ENCODE assay signal across 9 mouse cellular contexts in the genomic region with DNA sequence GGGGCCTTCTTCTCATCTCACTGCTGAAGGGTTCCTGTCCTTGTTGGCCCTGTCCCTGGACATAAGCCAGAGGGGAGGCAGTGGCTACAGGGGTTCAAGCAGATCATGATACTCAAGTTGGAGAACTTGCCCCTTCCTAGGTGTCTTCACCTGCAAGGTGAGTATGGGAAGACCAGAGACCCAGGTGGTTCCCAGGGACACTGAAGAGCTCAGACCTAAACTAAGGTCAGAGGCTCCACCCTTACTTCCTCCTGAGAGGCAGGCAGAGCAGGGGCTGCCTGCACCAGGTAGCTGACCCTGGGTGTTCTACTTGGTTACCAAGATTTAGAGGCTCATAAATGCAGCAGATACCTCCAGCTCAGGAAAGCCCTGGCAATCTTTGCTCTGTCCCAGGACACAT. TPM values are rescaled to one million over a fixed set of nuclear protein-coding genes. Genes with fewer than 3 reads are reported as not detected.
DNase-seq lines count a peak whose midpoint lies in the region; ATAC-seq and TF ChIP-seq lines count a peak whose summit lies in the region.
"Had no signal": no experiment of that assay in that cellular context is flagged by ENCODE, and none has a peak within 500 bp of the region (broad histone marks: within the 10 kb centered on the region; RNA-seq: fewer than 3 reads in every experiment).

No protein-coding gene starts in this region.

- H3K4me2 ChIP-seq in heart, embryonic 16.5 days (ENCODE audit: low read depth, low read length): peak overlapping the region; percentile 35; the same call in 1 of the 2 replicates
- peak overlapping the region; percentile 74 for H3K4me2 ChIP-seq in intestine, embryonic 15.5 days (replicated peaks)
- no peak overlapping the region for H3K4me2 ChIP-seq in stomach, embryonic 16.5 days (ENCODE audit: low read depth, low read length)

- H3K4me3 ChIP-seq in heart, embryonic 16.5 days (ENCODE audit: low read length): peak overlapping the region; percentile 19; the same call in 1 of the 2 replicates
- H3K4me3 ChIP-seq in spleen, adult 2 months (ENCODE audit: extremely low read depth, insufficient read depth, insufficient read length): peak overlapping the region; percentile 57
- no peak overlapping the region for H3K4me3 ChIP-seq in intestine, embryonic 15.5 days (replicated peaks)
- H3K4me3 ChIP-seq in stomach, embryonic 16.5 days (replicated peaks; ENCODE audit: low read length): no peak overlapping the region

- peaks cover 49% of the 10 kb centered on the region for H3K36me3 ChIP-seq in heart, embryonic 16.5 days (ENCODE audit: control insufficient read depth, insufficient read depth)
- peaks cover 32% of the 10 kb centered on the region for H3K36me3 ChIP-seq in spleen, adult 2 months (ENCODE audit: control insufficient read depth, insufficient read depth, low read length)
- peaks cover 50% of the 10 kb centered on the region for H3K36me3 ChIP-seq in intestine, embryonic 15.5 days
- peaks cover 24% of the 10 kb centered on the region for H3K36me3 ChIP-seq in stomach, embryonic 16.5 days (ENCODE audit: control insufficient read depth, insufficient read depth, low read length)

- peaks cover 38% of the 10 kb centered on the region for H3K4me1 ChIP-seq in heart, embryonic 16.5 days (ENCODE audit: control insufficient read depth, insufficient read depth, low read length)
- peaks cover 30% of the 10 kb centered on the region; the same call in 1 of the 2 replicates for H3K4me1 ChIP-seq in spleen, adult 2 months (ENCODE audit: control insufficient read depth, insufficient read depth, insufficient read length)
- peaks cover 39% of the 10 kb centered on the region for H3K4me1 ChIP-seq in intestine, embryonic 15.5 days (replicated peaks)
- peaks cover 38% of the 10 kb centered on the region for H3K4me1 ChIP-seq in stomach, embryonic 16.5 days (ENCODE audit: control insufficient read depth, insufficient read depth, low read length)

- DNase-seq in heart, adult 9 months (ENCODE audit: low spot score in 2 of 2): no peak
- DNase-seq in spleen, adult 2 months (ENCODE audit: low read depth in 1 of 2, low spot score in 2 of 2): no peak
- DNase-seq in spleen, postnatal 10 days (ENCODE audit: low spot score in 2 of 2): no peak
- DNase-seq: layer of hippocampus, postnatal 36 days had no signal

- H3K9ac ChIP-seq in heart, embryonic 16.5 days (ENCODE audit: low read length): peak overlapping the region; percentile 51
- H3K9ac ChIP-seq in intestine, embryonic 15.5 days: peak overlapping the region; percentile 31
- H3K9ac ChIP-seq in stomach, embryonic 16.5 days (ENCODE audit: low read length): peak overlapping the region; percentile 58

- TF ChIP-seq CTCF in spleen, adult 2 months (IDR thresholded peaks at IDR 0.05; ENCODE audit: extremely low read depth, insufficient read depth, insufficient read length, insufficient replicate concordance): no peak

- H3K27ac ChIP-seq in heart, embryonic 16.5 days (ENCODE audit: low read length): peak overlapping the region; percentile 46
- peak overlapping the region; percentile 96 for H3K27ac ChIP-seq in spleen, adult 2 months (ENCODE audit: insufficient read depth, low read length)
- peak overlapping the region; percentile 23; the same call in 1 of the 2 replicates for H3K27ac ChIP-seq in intestine, embryonic 15.5 days
- H3K27ac ChIP-seq in stomach, embryonic 16.5 days (ENCODE audit: low read length): peak overlapping the region; percentile 27; the same call in 1 of the 2 replicates

- H3K27me3 ChIP-seq in heart, embryonic 16.5 days (ENCODE audit: control insufficient read depth, insufficient read depth, low read length): no peaks in the 10 kb centered on the region
- H3K27me3 ChIP-seq in spleen, adult 2 months (ENCODE audit: control insufficient read depth, insufficient read depth, low read length): no peaks in the 10 kb centered on the region
- H3K27me3 ChIP-seq in intestine, embryonic 15.5 days (replicated peaks): no peaks in the 10 kb centered on the region
- H3K27me3 ChIP-seq in stomach, embryonic 16.5 days (ENCODE audit: control insufficient read depth, insufficient read depth, low read length): no peaks in the 10 kb centered on the region

- TF ChIP-seq POLR2A in spleen, adult 2 months (IDR thresholded peaks at IDR 0.05; ENCODE audit: low read depth, low read length): no peak

- H3K9me3 ChIP-seq in heart, embryonic 16.5 days (replicated peaks; ENCODE audit: control insufficient read depth, low read length): no peaks in the 10 kb centered on the region
- no peaks in the 10 kb centered on the region for H3K9me3 ChIP-seq in intestine, embryonic 15.5 days
- no peaks in the 10 kb centered on the region for H3K9me3 ChIP-seq in stomach, embryonic 16.5 days (replicated peaks; ENCODE audit: control insufficient read depth, low read length)

- ATAC-seq in heart, embryonic 16.5 days (replicated peaks; ENCODE audit: extremely low read depth, insufficient read depth, low FRiP score): no peak
- ATAC-seq in intestine, embryonic 15.5 days: no peak
- no peak for ATAC-seq in stomach, embryonic 16.5 days (ENCODE audit: insufficient read depth, low FRiP score)
- no peak for ATAC-seq in megakaryocyte progenitor cell, adult 5-6 weeks (replicated peaks; ENCODE audit: poor library complexity)
- no peak for ATAC-seq in megakaryocyte-erythroid progenitor cell, adult 5-6 weeks (replicated peaks; ENCODE audit: low FRiP score, low TSS enrichment, poor library complexity, severe bottlenecking)

RNA-seq across cellular contexts. Expression of a gene that starts 2.3 kb away (rescaled TPM):
- 809 and 812 TPM in 2 replicates for polyA plus RNA-seq in heart, embryonic 16.5 days (2015; fragmentation: Nextera tagmentation; extraction: Ambion mirVana)
- 273 and 325 TPM in 2 replicates for polyA plus RNA-seq in spleen, adult 2 months (2012; rRNA removed)
- 1,711 TPM in 2 replicates for polyA plus RNA-seq in intestine, embryonic 15.5 days (2015; fragmentation: Nextera tagmentation; extraction: Ambion mirVana)
- 1,225 and 1,374 TPM in 2 replicates for polyA plus RNA-seq in stomach, embryonic 16.5 days (2015; fragmentation: Nextera tagmentation; extraction: Ambion mirVana)
- total RNA-seq in megakaryocyte progenitor cell, adult 5-6 weeks (2015): 3,046 and 3,197 TPM in 2 replicates
- total RNA-seq in megakaryocyte progenitor cell, adult 5-6 weeks (2017): 1,081 and 1,541 TPM in 2 replicates
- total RNA-seq in megakaryocyte-erythroid progenitor cell, adult 5-6 weeks (2014; fragmentation: Nextera tagmentation): 3,773 and 4,118 TPM in 2 replicates
- total RNA-seq in megakaryocyte-erythroid progenitor cell, adult 5-6 weeks (2017): 1,409 and 1,705 TPM in 2 replicates

RNA-seq across cellular contexts. Expression of a gene that starts 6.6 kb away (rescaled TPM):
- 684 and 727 TPM in 2 replicates for polyA plus RNA-seq in heart, embryonic 16.5 days (2015; fragmentation: Nextera tagmentation; extraction: Ambion mirVana)
- 1,860 and 2,797 TPM in 2 replicates for polyA plus RNA-seq in spleen, adult 2 months (2012; rRNA removed)
- polyA plus RNA-seq in intestine, embryonic 15.5 days (2015; fragmentation: Nextera tagmentation; extraction: Ambion mirVana): 1,301 and 1,445 TPM in 2 replicates
- 1,102 and 1,332 TPM in 2 replicates for polyA plus RNA-seq in stomach, embryonic 16.5 days (2015; fragmentation: Nextera tagmentation; extraction: Ambion mirVana)
- total RNA-seq in megakaryocyte progenitor cell, adult 5-6 weeks (2015): 2,930 and 3,118 TPM in 2 replicates
- total RNA-seq in megakaryocyte progenitor cell, adult 5-6 weeks (2017): 3,320 and 3,859 TPM in 2 replicates
- total RNA-seq in megakaryocyte-erythroid progenitor cell, adult 5-6 weeks (2014; fragmentation: Nextera tagmentation): 4,705 and 4,844 TPM in 2 replicates
- total RNA-seq in megakaryocyte-erythroid progenitor cell, adult 5-6 weeks (2017): 4,178 and 4,889 TPM in 2 replicates

RNA-seq across cellular contexts. Expression of a gene that starts 14.1 kb away (rescaled TPM):
- polyA plus RNA-seq in heart, embryonic 16.5 days (2015; fragmentation: Nextera tagmentation; extraction: Ambion mirVana): 0.34 TPM in 1 of 2 replicates, not detected in the other
- polyA plus RNA-seq in spleen, adult 2 months (2012; rRNA removed): 0.28 and 0.70 TPM in 2 replicates
- polyA plus RNA-seq in intestine, embryonic 15.5 days (2015; fragmentation: Nextera tagmentation; extraction: Ambion mirVana): 0.24 and 0.28 TPM in 2 replicates
- polyA plus RNA-seq in stomach, embryonic 16.5 days (2015; fragmentation: Nextera tagmentation; extraction: Ambion mirVana): not detected in 2 replicates
- total RNA-seq in megakaryocyte progenitor cell, adult 5-6 weeks (2015): not detected in 2 replicates
- 1.4 TPM in 1 of 2 replicates, not detected in the other for total RNA-seq in megakaryocyte progenitor cell, adult 5-6 weeks (2017)
- not detected in 2 replicates for total RNA-seq in megakaryocyte-erythroid progenitor cell, adult 5-6 weeks (2014; fragmentation: Nextera tagmentation)
- 0.61 TPM in 1 of 2 replicates, not detected in the other for total RNA-seq in megakaryocyte-erythroid progenitor cell, adult 5-6 weeks (2017)

RNA-seq across cellular contexts. Expression of a gene that starts 14.3 kb away (rescaled TPM):
- polyA plus RNA-seq in heart, embryonic 16.5 days (2015; fragmentation: Nextera tagmentation; extraction: Ambion mirVana): 2.3 and 2.8 TPM in 2 replicates
- 183 and 197 TPM in 2 replicates for polyA plus RNA-seq in spleen, adult 2 months (2012; rRNA removed)
- 1.8 and 2.0 TPM in 2 replicates for polyA plus RNA-seq in intestine, embryonic 15.5 days (2015; fragmentation: Nextera tagmentation; extraction: Ambion mirVana)
- polyA plus RNA-seq in stomach, embryonic 16.5 days (2015; fragmentation: Nextera tagmentation; extraction: Ambion mirVana): 2.2 and 2.8 TPM in 2 replicates
- 8.2 and 8.5 TPM in 2 replicates for total RNA-seq in megakaryocyte progenitor cell, adult 5-6 weeks (2015)
- total RNA-seq in megakaryocyte progenitor cell, adult 5-6 weeks (2017): 4.7 and 7.0 TPM in 2 replicates
- 35.8 and 48.2 TPM in 2 replicates for total RNA-seq in megakaryocyte-erythroid progenitor cell, adult 5-6 weeks (2014; fragmentation: Nextera tagmentation)
- total RNA-seq in megakaryocyte-erythroid progenitor cell, adult 5-6 weeks (2017): 8.5 and 23.5 TPM in 2 replicates

RNA-seq across cellular contexts. Expression of a gene that starts 18.3 kb away (rescaled TPM):
- polyA plus RNA-seq in heart, embryonic 16.5 days (2015; fragmentation: Nextera tagmentation; extraction: Ambion mirVana): 56.8 and 58.2 TPM in 2 replicates
- 64.4 and 75.4 TPM in 2 replicates for polyA plus RNA-seq in spleen, adult 2 months (2012; rRNA removed)
- 153 and 168 TPM in 2 replicates for polyA plus RNA-seq in intestine, embryonic 15.5 days (2015; fragmentation: Nextera tagmentation; extraction: Ambion mirVana)
- 138 and 149 TPM in 2 replicates for polyA plus RNA-seq in stomach, embryonic 16.5 days (2015; fragmentation: Nextera tagmentation; extraction: Ambion mirVana)
- 0.54 and 0.62 TPM in 2 replicates for total RNA-seq in megakaryocyte progenitor cell, adult 5-6 weeks (2015)
- total RNA-seq in megakaryocyte progenitor cell, adult 5-6 weeks (2017): 3.9 TPM in 2 replicates
- 0.82 TPM in 1 of 2 replicates, not detected in the other for total RNA-seq in megakaryocyte-erythroid progenitor cell, adult 5-6 weeks (2014; fragmentation: Nextera tagmentation)
- 1.1 and 1.8 TPM in 2 replicates for total RNA-seq in megakaryocyte-erythroid progenitor cell, adult 5-6 weeks (2017)

Comparison
In these comparisons a context has a peak if more than half of its experiments do, and no peak if none do; other contexts are left out.
1. H3K27ac ChIP-seq: peak in every context shown above with its lines; median percentile 96 in spleen, adult 2 months; 46 in heart, embryonic 16.5 days; 27 in stomach, embryonic 16.5 days; 23 in intestine, embryonic 15.5 days.
2. H3K4me3 ChIP-seq: peak in heart, embryonic 16.5 days (single experiment) and spleen, adult 2 months (single experiment); none in intestine, embryonic 15.5 days (single experiment) and stomach, embryonic 16.5 days (single experiment).
3. Peak in every context shown above with its lines, with median percentiles within 50 percentile points of each other: H3K9ac ChIP-seq.